Comparison of ENCODE assay signal across 22 mouse cellular contexts in genomic region chr5:8861811-8862210, GRCm38 (mm10). TPM values are rescaled to one million over a fixed set of nuclear protein-coding genes. Genes with fewer than 3 reads are reported as not detected.
DNase-seq lines count a peak whose midpoint lies in the region; TF ChIP-seq lines count a peak whose summit lies in the region.
"Had no signal": no experiment of that assay in that cellular context is flagged by ENCODE, and none has a peak within 500 bp of the region (broad histone marks: within the 10 kb centered on the region; RNA-seq: fewer than 3 reads in every experiment).

No protein-coding gene starts in this region.

- intact Hi-C loops in left cerebral cortex, adult 2 months (cut with DNase I), result no loop called here

- H3K4me3 ChIP-seq in brown adipose tissue, adult 24 weeks (ENCODE audit: insufficient read depth, low read depth, low read length), result no peak overlapping the region
- H3K4me3 ChIP-seq in left cerebral cortex, adult 2 months, result no peak overlapping the region
- H3K4me3 ChIP-seq: embryonic facial prominence, embryonic 13.5 days; embryonic facial prominence, embryonic 15.5 days; erythroblast, embryonic 14.5 days; forebrain, embryonic 10.5 days; forebrain, embryonic 12.5 days had no signal

- peak overlapping the region; percentile 19; the same call in 1 of the 2 replicates for H3K27ac ChIP-seq in brown adipose tissue, adult 24 weeks (replicated peaks; ENCODE audit: low read depth, low read length)
- H3K27ac ChIP-seq in left cerebral cortex, adult 2 months, result no peak overlapping the region
- H3K27ac ChIP-seq: embryonic facial prominence, embryonic 13.5 days; embryonic facial prominence, embryonic 15.5 days; forebrain, embryonic 10.5 days; forebrain, embryonic 12.5 days had no signal

- peak; percentile 28 for DNase-seq in adrenal gland, postnatal 14 days
- no peak for DNase-seq in adrenal gland, adult 8-10 months
- DNase-seq in 3T3-L1 (ENCODE audit: low read depth, low spot score), result peak; percentile 53
- DNase-seq in MN1 (ENCODE audit: low spot score), result peak; percentile 35
- DNase-seq in left cerebral cortex, adult 2 months (ENCODE audit: extremely low spot score in 1 of 2, low spot score in 2 of 2), result no peak
- no peak for DNase-seq in heart, adult 11 months
- DNase-seq: adrenal gland, postnatal 25 days; B cell, adult 2 months; cerebellum, adult 11 months; cerebellum, adult 18-20 months; cerebellum, adult 8-10 months; cerebellum, adult 9-11 months; cerebellum, postnatal 14 days; cerebellum, postnatal 36 days; embryo, embryonic 11 days had no signal

- TF ChIP-seq CTCF in left cerebral cortex, adult 2 months (IDR thresholded peaks at IDR 0.05), result no peak

- H3K4me1 ChIP-seq in brown adipose tissue, adult 24 weeks (ENCODE audit: control insufficient read depth, insufficient read depth, insufficient read length, low read length), result peaks cover 5% of the 10 kb centered on the region; the same call in 1 of the 2 replicates
- H3K4me1 ChIP-seq: embryonic facial prominence, embryonic 13.5 days; embryonic facial prominence, embryonic 15.5 days; forebrain, embryonic 10.5 days; forebrain, embryonic 12.5 days had no signal

RNA-seq across cellular contexts. Expression of gene Abcb4, which starts 31.7 kb away (rescaled TPM):
- total RNA-seq in adrenal gland, postnatal 14 days (2021), result 5.0 and 17.7 TPM in 2 replicates
- 10 to 100 TPM in 2 of 4 experiments, 1 to 10 TPM in 2; 4.4 to 13.1 (median 7.8) TPM for total RNA-seq in adrenal gland, adult 8-10 months (2022)
- polyA plus RNA-seq in brown adipose tissue, adult 24 weeks (2012; ENCODE audit: insufficient read depth, insufficient read length, missing spikeins), result 1.1 and 2.1 TPM in 2 replicates
- 1 to 10 TPM; 3.8 to 5.8 TPM for total RNA-seq in left cerebral cortex, adult 2 months (2021)
- polyA plus RNA-seq: G1E had no signal

Comparison
In these comparisons a context has a peak if more than half of its experiments do, and no peak if none do; other contexts are left out.
1. DNase-seq: peak in adrenal gland, postnatal 14 days (single experiment), 3T3-L1 (single experiment) and MN1 (single experiment); none in adrenal gland, adult 8-10 months (single experiment), left cerebral cortex, adult 2 months (0 of 2) and heart, adult 11 months (single experiment).